Mouse (Mus musculus) liver, postnatal 0 days (tissue): Measurements from ENCODE around the gene Fam189a1.

Source experiments
- CTCF ChIP-seq: sonication (generic); IDR thresholded peaks from 2 replicates; pipeline ENCODE4 v1.5.1; 2016; ENCODE audit warnings: antibody characterized with exemption, low read depth
- EP300 ChIP-seq: IDR thresholded peaks from 2 replicates; pipeline ENCODE4 v1.6.1; 2016; ENCODE audit warnings: antibody characterized with exemption, low read depth, mild to moderate bottlenecking

- TF ChIP-seq CTCF (no peak), EP300 (no peak)
Observed at GRCm38 (mm10) chr7:64984468-64985120, 171.8 kb downstream of the Fam189a1 start.
